Mouse (Mus musculus) urinary bladder, postnatal 36 days (tissue): Measurements from ENCODE around the gene Pafah1b1.

Source experiments
- DNase-seq, 2 experiments: peaks; one replicate each; pipeline ENCODE4 v3.0.0; 2022; ENCODE audit warnings: low spot score in 2 of 2, mixed read lengths in 1 of 2

Gene Pafah1b1

DNA sequence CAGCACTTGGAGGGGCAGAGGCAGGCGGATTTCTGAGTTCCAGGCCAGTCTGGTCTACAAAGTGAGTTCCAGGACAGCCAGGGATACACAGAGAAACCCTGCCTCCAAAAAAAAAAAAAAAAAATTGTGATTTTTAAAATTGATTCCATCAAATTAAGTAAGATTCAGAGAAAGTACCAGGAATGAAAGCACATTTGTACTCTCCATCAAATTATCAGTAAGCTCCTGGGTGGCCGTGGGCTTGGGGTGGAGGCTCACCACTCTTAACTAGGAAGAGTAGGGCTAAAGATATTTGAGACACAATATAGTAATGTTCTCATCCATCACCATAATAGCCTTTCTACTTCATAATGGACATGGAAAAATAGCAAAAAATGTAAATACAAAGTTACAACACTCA is 3.3 kb downstream of the Pafah1b1 start:
- no peak for DNase-seq

DNA sequence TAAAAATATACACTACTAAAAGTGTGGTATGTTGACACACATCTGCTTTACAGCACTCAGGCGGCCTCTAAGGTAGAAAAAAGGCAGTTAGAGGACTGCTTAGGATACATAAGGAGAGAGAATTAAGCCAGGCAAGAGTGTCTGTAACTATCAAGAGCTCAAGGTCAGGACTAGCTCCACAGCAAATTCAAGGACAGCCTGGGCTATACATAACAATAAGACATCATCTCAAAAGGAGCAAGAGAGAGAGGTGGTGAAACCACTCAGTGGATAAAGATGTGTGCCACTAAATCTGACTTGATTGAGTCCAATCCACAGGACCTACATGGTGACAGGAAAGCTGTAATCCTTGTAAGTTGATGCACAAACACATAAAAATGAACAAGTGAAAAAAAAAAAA is 3.8 kb downstream of the Pafah1b1 start:
- no peak for DNase-seq

DNA sequence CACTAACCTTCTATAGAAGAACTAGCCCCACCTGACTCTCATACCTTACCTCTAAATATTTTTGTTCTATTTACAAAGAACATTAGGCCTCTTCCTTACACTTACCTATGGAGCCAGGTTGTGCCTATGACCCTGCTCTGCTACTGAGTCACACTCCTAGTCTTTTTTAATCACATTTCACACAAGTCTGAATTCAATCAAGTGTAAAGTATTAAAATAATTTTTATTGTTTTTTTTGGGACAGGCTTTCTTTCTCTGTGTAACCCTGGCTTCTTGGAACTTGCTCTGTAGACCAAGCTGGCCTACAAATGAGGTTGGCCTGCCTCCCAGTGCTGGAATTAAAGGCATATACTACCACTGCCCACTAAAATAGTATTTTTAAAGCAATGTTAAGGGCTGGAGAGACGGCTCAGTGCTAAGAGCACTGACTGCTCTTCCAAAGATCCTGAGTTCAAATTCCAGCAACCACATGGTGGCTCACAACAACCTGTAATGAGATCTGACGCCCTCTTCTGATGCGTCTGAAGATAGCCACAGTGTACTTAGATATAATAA is 8.4 kb downstream of the Pafah1b1 start:
- DNase-seq = peak in 1 of 2 experiments; percentile 18

DNA sequence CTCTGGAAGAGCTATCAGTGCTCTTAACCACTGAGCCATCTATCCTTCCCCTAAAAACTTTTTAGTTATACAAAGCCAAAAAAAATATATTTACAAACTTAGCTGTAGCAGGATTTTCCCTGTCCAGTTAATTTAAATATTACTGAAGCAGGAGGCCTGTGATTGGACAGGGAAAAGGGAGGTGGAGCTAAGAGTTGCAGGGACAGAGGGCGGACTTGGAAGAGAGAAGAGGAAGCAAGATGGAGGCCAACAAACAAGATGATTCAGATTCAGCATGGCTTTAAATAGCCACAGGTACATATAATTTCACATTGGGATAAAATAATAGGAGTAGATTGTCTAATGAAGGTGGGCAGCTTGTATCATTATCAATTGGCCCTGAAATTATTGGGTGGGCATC is 13.8 kb downstream of the Pafah1b1 start:
- no peak for DNase-seq

DNA sequence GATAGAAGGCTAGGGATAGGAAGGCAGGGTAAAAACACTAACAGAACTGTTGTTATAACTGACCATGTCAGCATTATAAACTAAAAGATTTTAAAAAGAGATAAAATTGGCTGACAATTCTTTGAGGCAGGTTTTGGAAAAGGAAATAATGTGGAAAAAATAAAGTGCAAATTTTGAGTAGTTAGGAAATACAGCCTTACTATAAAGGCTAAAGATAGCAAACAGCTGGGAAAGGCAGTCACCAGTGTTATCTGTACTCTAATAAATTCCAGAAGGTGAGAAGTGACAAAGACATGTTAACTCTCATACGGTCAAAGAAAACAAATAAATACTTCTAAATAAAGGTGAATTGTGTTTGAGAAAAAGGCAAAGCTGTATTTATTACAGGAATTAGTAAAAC is 15.7 kb downstream of the Pafah1b1 start:
- DNase-seq = no peak

DNA sequence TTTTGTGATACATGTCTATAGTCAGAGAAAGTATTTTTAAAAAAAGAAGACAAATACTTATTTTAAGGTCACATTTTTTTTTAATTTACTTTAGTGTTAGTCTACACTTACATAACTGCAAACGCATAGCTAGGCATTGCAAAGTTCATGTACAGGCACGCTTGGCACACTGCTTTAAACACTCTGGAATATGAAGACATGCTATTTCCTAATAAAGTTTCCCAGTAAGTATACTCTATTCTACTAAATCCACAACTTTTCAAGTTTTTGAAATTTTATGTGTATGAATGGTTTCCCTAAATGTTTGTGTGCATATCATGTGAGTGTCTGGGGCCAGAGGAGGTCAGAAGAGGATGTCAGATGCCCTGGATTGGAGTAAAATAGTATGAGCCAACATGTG is 20.4 kb downstream of the Pafah1b1 start:
- no peak for DNase-seq

DNA sequence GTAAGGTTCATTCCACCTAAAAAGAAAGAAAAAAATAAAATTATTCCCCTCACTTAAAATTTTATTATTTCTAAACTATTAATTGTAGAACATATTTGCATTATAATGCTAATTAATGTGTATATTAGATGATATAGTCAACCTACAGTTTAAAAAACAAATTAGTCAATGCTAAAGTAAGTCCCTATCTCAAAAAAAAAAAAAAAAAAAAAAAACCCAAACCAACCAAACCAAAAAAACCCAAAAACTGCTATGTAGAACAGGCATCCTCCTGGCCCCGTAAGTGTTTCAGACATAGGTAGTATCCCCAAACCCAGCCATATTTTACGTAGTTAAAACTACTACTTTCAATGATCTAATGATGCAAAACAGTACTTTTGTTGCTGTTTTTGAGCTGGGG is 25.0 kb downstream of the Pafah1b1 start:
- no peak for DNase-seq

DNA sequence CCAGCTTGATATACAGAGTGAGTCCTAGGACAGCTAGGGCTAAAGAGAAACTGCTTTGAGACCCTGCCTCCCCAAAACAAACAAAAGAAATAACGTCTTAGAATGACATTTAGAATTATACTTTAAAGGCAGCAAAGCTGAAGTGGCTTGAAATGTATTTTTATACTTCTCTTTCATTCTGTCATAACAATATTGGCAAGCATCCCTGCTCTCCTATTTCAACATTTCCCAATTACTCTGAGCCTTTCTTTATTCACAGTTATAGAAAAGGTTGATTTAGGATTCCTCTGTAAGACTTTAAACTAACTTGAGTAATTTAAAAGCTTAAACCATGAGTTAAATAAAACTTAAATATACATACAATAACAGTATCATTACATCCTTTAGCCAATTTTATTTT is 32.3 kb downstream of the Pafah1b1 start:
- DNase-seq = no peak

DNA sequence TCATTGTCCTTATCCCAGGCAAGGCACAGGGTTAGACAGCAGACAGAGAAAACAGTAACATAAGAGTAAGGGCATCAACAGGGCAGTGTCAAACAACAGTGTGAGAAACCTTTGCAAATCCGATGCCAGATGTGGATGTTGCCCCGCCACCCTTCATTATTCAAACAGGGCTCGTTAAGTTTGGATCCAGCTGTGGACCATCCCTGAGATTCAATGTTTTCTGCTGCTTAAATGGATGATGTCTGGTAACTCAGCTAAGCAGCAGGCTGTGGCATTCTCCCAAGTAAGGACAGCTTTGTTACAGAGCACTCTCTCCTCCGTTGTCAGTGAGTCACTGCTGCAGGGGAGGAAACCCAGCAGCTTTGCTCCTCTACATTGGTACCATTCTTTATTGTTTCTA is 49.3 kb downstream of the Pafah1b1 start:
- no peak for DNase-seq

DNA sequence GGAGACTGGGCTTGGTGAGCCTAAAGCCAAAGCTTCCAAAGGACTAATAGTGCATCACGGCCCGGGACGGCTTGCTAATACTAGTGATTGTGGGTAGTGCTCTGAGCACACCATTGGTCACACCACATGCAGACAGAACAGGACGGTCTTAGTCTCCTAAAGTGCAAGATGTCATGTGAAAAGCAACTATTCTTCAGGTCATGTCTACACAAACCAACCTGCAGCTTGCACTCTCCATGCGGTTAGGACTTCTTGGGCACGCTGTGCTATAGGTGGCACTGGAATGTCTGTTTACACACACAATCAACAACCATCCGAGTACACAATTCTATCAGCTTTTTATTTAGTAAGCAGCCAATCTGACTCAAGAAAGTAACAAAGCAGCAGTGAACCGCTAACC is 49.8 kb downstream of the Pafah1b1 start:
- DNase-seq = no peak

DNA sequence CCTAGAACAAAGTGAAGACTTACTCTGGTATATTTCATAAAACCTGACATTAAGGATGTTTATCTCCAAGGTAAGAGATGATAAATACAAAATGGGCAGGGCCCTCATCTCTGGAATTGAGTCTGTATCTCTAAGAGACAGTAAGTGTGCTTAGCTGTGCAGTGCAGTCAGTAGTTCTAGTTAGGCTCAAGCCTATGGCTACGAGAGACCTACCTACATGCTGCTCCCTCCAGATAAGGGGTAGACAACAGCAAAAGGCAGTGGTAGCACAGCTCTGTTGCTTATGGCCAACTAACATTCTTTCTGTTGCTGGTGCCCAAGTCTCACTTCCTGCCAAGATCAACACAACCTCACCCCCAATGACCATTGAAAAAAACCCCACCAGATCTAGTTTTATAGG is 50.9 kb downstream of the Pafah1b1 start:
- no peak for DNase-seq

DNA sequence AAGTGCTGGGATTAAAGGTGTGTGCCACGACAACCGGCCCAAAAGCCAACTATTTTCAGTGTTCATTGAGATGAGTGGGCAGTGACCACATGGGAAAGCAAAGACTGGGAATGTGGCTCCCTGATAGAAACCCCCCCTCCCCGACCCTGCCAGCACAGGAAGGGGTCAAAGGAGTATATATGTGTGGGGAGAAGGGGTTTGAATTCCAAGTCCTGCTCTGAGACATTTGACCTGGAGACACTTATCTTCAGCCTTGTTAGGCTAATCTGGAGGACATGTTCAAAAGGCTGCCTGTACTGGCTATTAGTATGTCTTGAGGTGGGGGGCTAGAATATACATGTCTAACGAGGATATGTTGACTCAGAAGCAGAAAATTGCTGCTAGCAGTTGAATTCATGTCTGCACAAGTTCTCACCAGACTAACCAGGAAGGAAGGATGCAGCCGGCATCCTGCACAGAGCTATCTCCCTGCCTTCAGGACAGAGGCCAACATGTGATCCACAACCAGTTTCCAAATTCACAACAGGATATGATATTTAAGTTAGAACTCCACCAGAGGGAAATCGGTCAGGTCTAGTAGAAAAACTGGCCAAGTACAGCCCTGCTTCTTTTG is 51.5 kb downstream of the Pafah1b1 start:
- no peak for DNase-seq

DNA sequence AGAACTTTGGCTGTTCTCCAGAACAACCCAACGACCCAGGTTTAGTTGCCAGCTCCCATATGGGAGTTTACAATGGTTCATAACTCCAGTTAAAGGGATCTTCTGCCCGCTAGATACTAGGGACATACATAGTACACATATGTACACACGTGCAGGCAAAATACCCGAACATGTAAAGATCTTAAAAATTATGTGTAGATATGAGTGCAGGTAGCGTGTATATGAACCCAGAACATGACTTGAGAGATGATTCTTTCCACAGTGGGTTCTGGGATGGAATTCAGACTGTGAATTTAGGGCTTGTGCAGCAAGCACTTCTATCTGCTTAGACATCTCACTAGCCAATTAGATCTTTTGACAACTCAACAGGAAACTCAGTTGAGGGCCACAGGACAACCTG is 52.6 kb downstream of the Pafah1b1 start:
- DNase-seq = no peak

DNA sequence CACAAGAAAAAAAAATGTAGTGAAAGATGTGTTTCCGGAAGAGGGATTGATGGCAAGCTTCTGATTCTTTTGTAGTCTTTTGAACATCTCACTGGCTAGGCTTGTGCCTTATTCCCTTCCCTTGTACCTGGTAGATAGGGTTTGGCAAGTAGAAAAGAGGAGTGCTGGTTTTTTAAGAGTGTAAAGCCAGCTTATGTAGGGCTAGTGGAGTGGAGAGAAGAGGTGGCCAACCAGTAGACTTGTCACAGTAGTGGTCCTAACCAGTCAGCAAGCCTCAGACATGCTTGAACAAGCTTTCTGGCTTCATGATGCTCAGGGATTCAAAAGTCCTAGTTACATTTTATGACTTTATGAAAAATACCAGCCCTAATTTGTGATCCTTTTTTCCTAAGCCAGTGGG is 53.5 kb downstream of the Pafah1b1 start:
- DNase-seq = no peak

DNA sequence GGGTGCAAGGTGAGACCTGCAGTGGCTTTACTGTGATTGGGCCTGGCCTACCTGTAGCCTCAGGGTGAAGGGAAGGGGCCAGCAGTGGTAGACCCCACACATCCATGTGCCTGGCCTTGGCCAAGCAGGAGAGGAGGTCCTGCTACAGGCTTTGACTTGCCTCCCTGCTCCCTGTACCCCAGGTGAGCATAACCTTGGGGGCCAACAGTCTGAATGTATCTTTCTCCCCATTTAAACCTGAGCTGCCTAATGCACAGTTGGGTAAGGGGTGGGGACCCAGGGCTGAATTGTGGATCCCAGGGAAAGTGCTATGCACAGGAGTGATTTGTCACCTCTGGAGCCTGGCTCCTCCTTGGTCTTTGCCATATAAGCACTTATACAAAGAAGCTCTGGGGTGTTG is 54.3 kb downstream of the Pafah1b1 start:
- no peak for DNase-seq

DNA sequence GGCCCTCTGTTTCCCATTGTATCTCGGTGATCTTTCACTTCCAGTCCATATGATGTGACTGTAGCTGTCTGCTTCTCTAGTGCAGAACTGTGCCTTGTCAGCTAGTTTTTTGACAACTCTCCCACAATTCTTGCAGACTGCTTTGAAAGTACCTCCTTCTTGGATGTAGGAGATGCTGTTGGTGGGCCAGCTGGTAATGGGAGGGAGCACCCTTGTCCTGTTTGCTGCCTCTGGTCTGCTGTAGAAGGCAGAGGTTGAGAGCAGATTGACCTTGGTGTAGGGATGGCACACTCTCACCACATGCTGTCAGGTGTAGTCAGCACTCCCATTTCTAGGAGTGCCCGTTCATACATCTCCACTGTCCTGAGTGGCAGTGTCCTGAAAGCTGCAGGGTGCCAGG is 55.5 kb downstream of the Pafah1b1 start:
- DNase-seq = no peak

DNA sequence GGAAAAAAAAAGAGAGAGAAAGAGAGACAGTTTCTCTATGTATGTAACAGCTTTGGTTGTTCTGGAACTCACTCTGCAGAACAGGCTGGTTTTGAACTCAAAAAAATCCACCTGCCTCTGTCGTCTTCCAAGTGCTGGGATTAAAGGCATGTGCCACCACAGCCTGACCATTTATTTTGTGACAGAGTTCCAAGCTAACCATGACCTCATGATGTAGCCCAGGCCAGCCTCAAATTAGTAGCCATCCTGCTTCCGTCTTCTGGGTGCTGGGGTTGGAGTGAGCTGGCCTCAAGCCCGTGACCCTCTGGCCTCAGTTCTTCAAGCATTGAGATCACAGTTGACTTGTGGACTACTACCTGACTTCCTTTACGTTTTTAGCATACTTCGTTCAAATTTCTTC is 56.0 kb downstream of the Pafah1b1 start:
- DNase-seq = no peak

DNA sequence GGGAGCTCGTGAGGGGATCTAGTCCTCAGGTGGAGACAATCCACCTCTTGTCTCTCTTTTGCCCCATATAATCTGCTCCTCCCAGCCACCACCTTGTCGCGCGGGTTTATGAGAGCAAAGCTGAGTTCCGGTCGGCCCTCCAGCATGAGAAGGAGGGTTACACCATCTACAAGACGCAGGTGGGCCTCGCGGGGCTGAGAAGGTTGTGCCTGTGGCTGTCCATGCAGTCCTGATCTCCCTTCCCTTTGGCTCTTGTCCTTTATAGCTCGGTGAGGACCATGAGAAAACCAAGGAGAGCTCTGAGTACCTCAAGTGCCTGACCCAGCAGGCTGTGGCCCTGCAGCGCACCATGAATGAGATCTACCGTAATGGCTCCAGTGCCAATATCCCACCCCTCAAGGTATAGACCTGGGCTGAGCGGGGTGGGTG is 56.9 kb downstream of the Pafah1b1 start:
- no peak for DNase-seq

DNA sequence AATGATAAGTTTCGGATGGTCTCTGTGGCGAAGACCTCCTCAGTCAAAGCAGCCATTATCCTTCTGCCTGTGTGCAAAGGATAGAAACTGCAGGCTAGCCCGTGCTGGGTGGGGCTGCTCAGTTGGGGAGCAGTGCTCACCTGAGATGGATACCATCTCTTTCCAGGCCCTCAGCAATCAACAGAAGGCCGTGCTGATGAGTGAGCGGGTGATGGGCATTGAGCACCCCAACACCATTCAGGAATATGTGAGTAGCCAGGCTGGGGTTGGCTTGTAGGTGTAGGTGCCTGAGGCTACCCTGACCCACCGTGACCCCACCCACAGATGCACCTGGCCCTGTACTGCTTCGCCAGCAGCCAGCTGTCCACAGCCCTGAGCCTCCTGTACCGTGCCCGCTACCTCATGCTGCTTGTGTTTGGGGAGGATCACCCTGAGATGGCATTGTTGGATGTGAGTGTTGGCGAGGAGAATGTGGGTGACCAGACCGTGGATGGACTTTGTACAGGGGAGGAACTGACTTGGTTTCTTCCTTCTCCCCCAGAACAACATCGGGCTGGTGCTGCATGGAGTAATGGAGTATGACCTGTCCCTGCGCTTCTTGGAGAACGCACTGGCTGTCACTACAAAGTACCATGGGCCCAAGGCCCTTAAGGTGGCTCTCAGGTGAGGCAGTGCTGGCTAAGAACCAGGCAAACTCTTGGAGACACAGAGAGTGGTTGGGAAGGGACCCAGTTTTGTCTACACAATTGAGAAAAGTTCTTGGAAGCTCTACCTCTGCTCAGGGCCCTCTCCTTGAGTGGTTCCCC is 57.5 kb downstream of the Pafah1b1 start:
- DNase-seq = no peak

DNA sequence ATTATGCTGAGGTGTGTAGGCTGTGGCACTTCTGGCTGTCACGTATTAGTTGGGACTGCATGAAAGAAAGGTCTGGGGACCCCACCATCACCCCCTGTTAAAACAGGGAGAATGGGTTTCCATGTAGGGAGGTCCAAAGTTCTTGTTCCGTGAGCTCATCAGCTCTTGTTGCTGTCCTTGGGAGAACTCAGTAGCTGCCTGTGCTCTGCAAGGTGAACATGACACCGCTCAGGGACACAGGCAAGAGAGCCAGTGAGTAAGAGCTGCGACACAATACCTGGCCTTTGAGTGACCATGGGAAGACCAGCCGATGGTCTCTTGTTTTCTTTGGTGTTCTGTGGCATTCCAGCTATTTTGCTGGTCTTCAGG is 58.2 kb downstream of the Pafah1b1 start:
- no peak for DNase-seq

DNA sequence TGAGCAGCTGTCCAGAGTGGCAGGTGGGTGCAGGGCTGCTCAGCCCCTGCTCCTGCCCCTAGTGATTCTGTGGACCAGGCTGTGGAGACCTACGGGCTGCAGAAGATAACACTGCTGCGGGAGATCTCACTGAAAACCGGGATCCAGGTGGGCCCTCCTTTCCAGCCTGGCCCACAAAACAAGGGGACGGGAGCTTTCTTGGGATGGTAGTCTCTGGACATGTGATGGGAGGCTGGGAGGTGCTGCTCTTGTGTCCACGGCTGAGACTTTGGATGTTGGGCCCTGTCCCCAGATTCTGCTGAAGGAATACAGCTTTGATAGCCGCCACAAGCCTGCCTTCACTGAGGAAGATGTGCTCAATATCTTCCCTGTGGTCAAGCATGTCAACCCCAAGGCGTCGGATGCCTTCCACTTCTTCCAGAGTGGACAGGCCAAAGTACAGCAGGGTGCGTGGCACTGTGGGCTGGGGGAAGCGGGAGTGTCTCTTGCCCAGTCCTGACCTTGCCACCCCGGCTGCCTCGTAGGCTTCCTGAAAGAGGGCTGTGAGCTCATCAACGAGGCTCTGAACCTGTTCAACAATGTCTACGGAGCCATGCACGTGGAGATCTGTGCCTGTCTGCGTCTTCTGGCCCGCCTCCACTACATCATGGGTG is 58.7 kb downstream of the Pafah1b1 start:
- DNase-seq = no peak

DNA sequence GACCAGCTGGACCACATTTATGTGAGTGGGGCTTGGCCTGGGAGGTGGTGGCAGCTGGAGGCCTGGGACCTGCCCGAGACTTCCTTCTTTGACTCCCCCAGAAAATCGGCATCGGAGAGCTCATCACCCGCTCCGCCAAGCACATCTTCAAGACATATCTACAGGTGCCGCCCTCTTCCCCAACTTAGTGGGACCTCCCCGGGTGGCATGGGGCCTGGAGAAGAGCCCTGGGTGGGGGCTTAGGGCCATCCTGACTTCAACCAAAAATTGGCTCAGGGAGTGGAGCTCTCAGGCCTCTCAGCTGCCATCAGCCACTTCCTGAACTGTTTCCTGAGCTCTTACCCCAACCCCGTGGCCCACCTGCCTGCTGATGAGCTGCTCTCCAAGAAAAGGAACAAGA is 59.6 kb downstream of the Pafah1b1 start:
- no peak for DNase-seq

DNA sequence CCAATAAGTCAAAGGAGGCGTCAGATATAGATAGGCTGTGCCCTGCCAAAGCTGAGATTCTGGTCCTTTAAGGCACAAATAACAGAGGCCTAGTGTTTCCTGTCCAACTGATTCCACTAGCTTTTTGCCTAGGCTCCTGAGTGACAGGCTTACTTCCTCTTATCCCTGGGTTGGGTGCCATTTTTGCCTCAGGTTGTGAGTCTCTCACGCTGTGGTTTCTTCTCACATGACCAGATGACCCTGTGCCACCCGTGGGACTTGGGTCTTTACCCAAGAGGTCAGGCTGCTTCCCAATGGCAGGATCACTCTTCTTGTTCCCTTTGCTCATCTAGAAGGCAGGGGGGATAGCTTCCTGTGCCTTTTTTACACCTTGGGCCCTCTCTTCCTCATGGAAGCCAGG is 60.2 kb downstream of the Pafah1b1 start:
- DNase-seq = no peak
